Mouse (Mus musculus): ENCODE results near the gene Rint1.

- TF ChIP-seq EP300 (IDR thresholded peaks at IDR 0.05; ENCODE audit: insufficient read depth, low read depth, low read length): no peak
- TF ChIP-seq CTCF (IDR thresholded peaks at IDR 0.05; ENCODE audit: low read depth, low read length): no peak
- TF ChIP-seq POLR2A (IDR thresholded peaks at IDR 0.05; ENCODE audit: insufficient read depth, low read length): no peak
These were observed 72.4 kb downstream of the Rint1 start for GRCm38 (mm10) chr5:23859896-23860295.
